Mouse (Mus musculus): ENCODE measurements around the gene Amn1. TPM values are rescaled to one million over a fixed set of nuclear protein-coding genes. Genes with fewer than 3 reads are reported as not detected.

The Amn1 gene
- polyA plus RNA-seq, 1 experiment: 7.8 TPM

DNA sequence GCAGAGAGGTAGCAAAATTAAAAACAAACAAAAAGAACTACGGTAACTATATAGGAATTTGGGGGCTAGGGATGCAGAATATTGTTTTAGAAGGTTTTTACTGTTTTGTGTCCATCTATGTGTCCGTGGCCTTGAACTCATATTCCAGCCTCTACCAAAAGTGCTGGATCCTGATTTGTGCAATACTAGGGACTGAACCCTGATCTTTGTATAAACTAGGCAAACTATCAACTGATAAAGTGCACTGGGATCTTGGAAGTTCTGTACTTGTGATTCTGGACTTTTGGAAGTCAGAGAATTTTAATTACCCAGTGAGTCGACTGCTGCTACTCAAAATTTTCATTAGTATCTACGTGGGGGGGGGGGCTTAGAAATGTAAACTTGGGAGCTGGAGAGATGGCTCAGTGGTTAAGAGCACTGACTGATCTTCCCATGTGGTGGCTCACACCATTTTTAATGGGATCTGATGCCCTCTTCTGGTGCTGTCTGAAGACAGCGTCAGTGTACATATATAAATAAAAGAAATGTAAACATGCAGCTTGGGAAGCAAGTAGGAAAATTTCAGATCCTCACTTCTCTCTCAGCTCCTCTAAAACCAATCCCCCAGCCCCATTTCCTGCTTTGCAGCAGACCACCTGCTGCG lies 34.9 kb downstream of the Amn1 start:
- no peak overlapping the region for H3K4me3 ChIP-seq (ENCODE audit: insufficient read depth, poor library complexity, severe bottlenecking)
- no peaks in the 10 kb centered on the region for H3K79me2 ChIP-seq (ENCODE audit: control insufficient read depth, insufficient read depth)
- no peak for TF ChIP-seq CTCF (IDR thresholded peaks at IDR 0.05; ENCODE audit: control insufficient read depth, insufficient read depth, insufficient read length)
- TF ChIP-seq CEBPB (IDR thresholded peaks at IDR 0.05; ENCODE audit: low read depth): no peak
- no peak for TF ChIP-seq USF1 (IDR thresholded peaks at IDR 0.05; ENCODE audit: low read depth)
- TF ChIP-seq MAX (IDR thresholded peaks at IDR 0.05): no peak
- TF ChIP-seq MYOG (IDR thresholded peaks at IDR 0.05; ENCODE audit: control insufficient read depth, extremely low read depth, insufficient read length): no peak
- TF ChIP-seq FOSL1 (IDR thresholded peaks at IDR 0.05; ENCODE audit: insufficient read depth, low read length, poor library complexity, severe bottlenecking): no peak
- TF ChIP-seq MYOD1 (IDR thresholded peaks at IDR 0.05; ENCODE audit: control insufficient read depth, insufficient read length, low read depth): no peak
- peaks cover 9% of the 10 kb centered on the region for H3K36me3 ChIP-seq (ENCODE audit: control insufficient read depth, insufficient read depth)
- H3K27me3 ChIP-seq (ENCODE audit: control insufficient read depth, insufficient read depth, insufficient read length): no peaks in the 10 kb centered on the region
- no peaks in the 10 kb centered on the region for H3K79me3 ChIP-seq (ENCODE audit: low read depth)
- H3ac ChIP-seq (ENCODE audit: control insufficient read depth, insufficient read length, low read depth): no peak overlapping the region

GRCm38 (mm10) chr6:149152119-149152518 lies 36.4 kb downstream of the Amn1 start:
- no peak overlapping the region for H3ac ChIP-seq (ENCODE audit: control insufficient read depth, insufficient read length, low read depth)
- peaks cover 9% of the 10 kb centered on the region for H3K36me3 ChIP-seq (ENCODE audit: control insufficient read depth, insufficient read depth)
- no peak overlapping the region for H3K4me3 ChIP-seq (ENCODE audit: insufficient read depth, poor library complexity, severe bottlenecking)
- no peak for TF ChIP-seq MYOG (IDR thresholded peaks at IDR 0.05; ENCODE audit: control insufficient read depth, extremely low read depth, insufficient read length)
- TF ChIP-seq CEBPB (IDR thresholded peaks at IDR 0.05; ENCODE audit: low read depth): no peak
- TF ChIP-seq CTCF (IDR thresholded peaks at IDR 0.05; ENCODE audit: control insufficient read depth, insufficient read depth, insufficient read length): no peak
- TF ChIP-seq FOSL1 (IDR thresholded peaks at IDR 0.05; ENCODE audit: insufficient read depth, low read length, poor library complexity, severe bottlenecking): no peak
- TF ChIP-seq USF1 (IDR thresholded peaks at IDR 0.05; ENCODE audit: low read depth): no peak
- no peak for TF ChIP-seq MAX (IDR thresholded peaks at IDR 0.05)
- no peak for TF ChIP-seq MYOD1 (IDR thresholded peaks at IDR 0.05; ENCODE audit: control insufficient read depth, insufficient read length, low read depth)
- no peaks in the 10 kb centered on the region for H3K79me2 ChIP-seq (ENCODE audit: control insufficient read depth, insufficient read depth)
- no peaks in the 10 kb centered on the region for H3K79me3 ChIP-seq (ENCODE audit: low read depth)
- no peaks in the 10 kb centered on the region for H3K27me3 ChIP-seq (ENCODE audit: control insufficient read depth, insufficient read depth, insufficient read length)

DNA sequence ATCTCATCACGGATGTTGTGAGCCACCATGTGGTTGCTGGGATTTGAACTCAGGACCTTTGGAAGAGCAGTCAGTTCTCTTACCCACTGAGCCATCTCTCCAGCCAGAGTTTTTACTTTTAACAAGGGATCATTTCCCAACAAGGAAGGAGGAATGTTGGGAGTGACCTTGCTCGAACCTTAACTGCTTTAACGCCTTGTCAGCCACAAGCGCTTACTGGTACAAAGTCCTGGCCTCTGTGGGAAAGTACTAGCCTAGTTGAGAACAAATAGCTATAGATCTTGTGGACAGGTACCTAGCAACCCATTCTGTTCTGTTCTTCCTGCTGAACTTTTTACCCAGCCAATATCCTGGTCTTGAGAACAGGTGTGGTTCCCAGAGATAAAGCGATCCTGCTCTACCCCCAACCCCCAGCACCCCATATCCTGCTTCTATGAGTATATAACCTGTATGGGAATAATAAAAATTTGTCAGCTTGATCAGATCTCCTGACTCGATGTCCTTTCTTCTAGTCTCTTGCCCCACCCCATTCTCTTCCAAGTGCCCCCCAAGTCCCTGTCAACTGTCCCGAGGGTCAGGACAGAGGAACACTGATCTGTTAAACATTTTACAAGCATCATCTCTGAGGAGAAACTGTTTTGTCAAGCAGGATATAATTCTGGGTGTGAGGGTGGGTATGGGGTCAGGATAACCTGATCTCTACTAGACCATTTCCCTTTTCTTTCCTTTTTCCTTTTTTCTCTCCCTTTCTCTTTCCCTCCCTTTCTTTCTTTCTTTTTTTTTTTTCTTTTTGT lies 39.9 kb downstream of the Amn1 start:
- H3K4me3 ChIP-seq (ENCODE audit: insufficient read depth, poor library complexity, severe bottlenecking): no peak overlapping the region
- TF ChIP-seq FOSL1 (IDR thresholded peaks at IDR 0.05; ENCODE audit: insufficient read depth, low read length, poor library complexity, severe bottlenecking): no peak
- TF ChIP-seq MYOD1 (IDR thresholded peaks at IDR 0.05; ENCODE audit: control insufficient read depth, insufficient read length, low read depth): no peak
- no peaks in the 10 kb centered on the region for H3K79me3 ChIP-seq (ENCODE audit: low read depth)
- H3ac ChIP-seq (ENCODE audit: control insufficient read depth, insufficient read length, low read depth): no peak overlapping the region
- peaks cover 18% of the 10 kb centered on the region for H3K36me3 ChIP-seq (ENCODE audit: control insufficient read depth, insufficient read depth)
- no peaks in the 10 kb centered on the region for H3K79me2 ChIP-seq (ENCODE audit: control insufficient read depth, insufficient read depth)
- H3K27me3 ChIP-seq (ENCODE audit: control insufficient read depth, insufficient read depth, insufficient read length): no peaks in the 10 kb centered on the region

DNA sequence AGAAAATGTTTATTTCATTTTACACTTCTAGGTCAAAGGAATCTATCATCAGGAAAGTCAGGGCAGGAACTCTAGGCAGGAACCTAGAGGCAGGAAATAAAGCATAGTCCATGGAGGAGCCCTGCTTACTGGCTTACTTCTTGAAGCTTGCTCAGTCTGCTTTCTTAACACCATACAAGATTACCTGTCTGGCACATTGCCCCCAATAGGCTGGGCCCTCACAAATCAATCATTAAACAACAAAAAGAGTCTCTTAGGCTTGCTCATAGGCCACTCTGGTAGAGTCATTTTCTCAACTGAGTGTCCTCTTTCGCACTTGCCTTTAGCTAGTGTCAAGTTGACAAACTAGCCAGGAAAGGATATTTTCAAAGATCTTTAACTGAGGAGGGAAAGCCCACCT lies 43.4 kb downstream of the Amn1 start:
- H3K79me2 ChIP-seq (ENCODE audit: control insufficient read depth, insufficient read depth): peaks cover 9% of the 10 kb centered on the region
- TF ChIP-seq MAX (IDR thresholded peaks at IDR 0.05) (no peak), MYOD1 (IDR thresholded peaks at IDR 0.05; ENCODE audit: control insufficient read depth, insufficient read length, low read depth) (no peak), CTCF (IDR thresholded peaks at IDR 0.05; ENCODE audit: control insufficient read depth, insufficient read depth, insufficient read length) (no peak), USF1 (IDR thresholded peaks at IDR 0.05; ENCODE audit: low read depth) (no peak), CEBPB (IDR thresholded peaks at IDR 0.05; ENCODE audit: low read depth) (no peak), FOSL1 (IDR thresholded peaks at IDR 0.05; ENCODE audit: insufficient read depth, low read length, poor library complexity, severe bottlenecking) (no peak), MYOG (IDR thresholded peaks at IDR 0.05; ENCODE audit: control insufficient read depth, extremely low read depth, insufficient read length) (no peak)
- peaks cover 14% of the 10 kb centered on the region for H3K36me3 ChIP-seq (ENCODE audit: control insufficient read depth, insufficient read depth)
- no peak overlapping the region for H3ac ChIP-seq (ENCODE audit: control insufficient read depth, insufficient read length, low read depth)
- H3K4me3 ChIP-seq (ENCODE audit: insufficient read depth, poor library complexity, severe bottlenecking): no peak overlapping the region
- peaks cover 2% of the 10 kb centered on the region for H3K79me3 ChIP-seq (ENCODE audit: low read depth)
- no peaks in the 10 kb centered on the region for H3K27me3 ChIP-seq (ENCODE audit: control insufficient read depth, insufficient read depth, insufficient read length)

- peak; percentile 38 for TF ChIP-seq MAX (IDR thresholded peaks at IDR 0.05)
- TF ChIP-seq CEBPB (IDR thresholded peaks at IDR 0.05; ENCODE audit: low read depth): no peak
- H3K27me3 ChIP-seq (ENCODE audit: control insufficient read depth, insufficient read depth, insufficient read length): no peaks in the 10 kb centered on the region
- peak overlapping the region; percentile 76 for H3ac ChIP-seq (ENCODE audit: control insufficient read depth, insufficient read length, low read depth)
- H3K36me3 ChIP-seq (ENCODE audit: control insufficient read depth, insufficient read depth): peaks cover 14% of the 10 kb centered on the region
- H3K79me3 ChIP-seq (ENCODE audit: low read depth): peaks cover 2% of the 10 kb centered on the region
- H3K4me3 ChIP-seq (ENCODE audit: insufficient read depth, poor library complexity, severe bottlenecking): peak overlapping the region; percentile 49
- H3K79me2 ChIP-seq (ENCODE audit: control insufficient read depth, insufficient read depth): peaks cover 9% of the 10 kb centered on the region
Observed at GRCm38 (mm10) chr6:149141393-149142173, 46.9 kb downstream of the Amn1 start.

All from C2C12 (cell line).